Mouse (Mus musculus) C2C12 (cell line): Measurements from ENCODE around the gene BC004004.

Source experiments
- CEBPB ChIP-seq: IDR thresholded peaks from one replicate; pipeline ENCODE4 v1.6.1; 2011; ENCODE audit warnings: low read depth, mild to moderate bottlenecking, control low read depth, moderate library complexity
- CTCF ChIP-seq: IDR thresholded peaks from one replicate; pipeline ENCODE4 v1.5.1; 2011; ENCODE audit not compliant: control insufficient read depth, insufficient read depth, insufficient read length
- MAX ChIP-seq: IDR thresholded peaks from one replicate; pipeline ENCODE4 v1.6.1; 2011; ENCODE audit warnings: mild to moderate bottlenecking, control low read depth
- USF1 ChIP-seq: IDR thresholded peaks from one replicate; pipeline ENCODE4 v1.6.1; 2011; ENCODE audit warnings: low read depth, mild to moderate bottlenecking, control low read depth, moderate library complexity

DNA sequence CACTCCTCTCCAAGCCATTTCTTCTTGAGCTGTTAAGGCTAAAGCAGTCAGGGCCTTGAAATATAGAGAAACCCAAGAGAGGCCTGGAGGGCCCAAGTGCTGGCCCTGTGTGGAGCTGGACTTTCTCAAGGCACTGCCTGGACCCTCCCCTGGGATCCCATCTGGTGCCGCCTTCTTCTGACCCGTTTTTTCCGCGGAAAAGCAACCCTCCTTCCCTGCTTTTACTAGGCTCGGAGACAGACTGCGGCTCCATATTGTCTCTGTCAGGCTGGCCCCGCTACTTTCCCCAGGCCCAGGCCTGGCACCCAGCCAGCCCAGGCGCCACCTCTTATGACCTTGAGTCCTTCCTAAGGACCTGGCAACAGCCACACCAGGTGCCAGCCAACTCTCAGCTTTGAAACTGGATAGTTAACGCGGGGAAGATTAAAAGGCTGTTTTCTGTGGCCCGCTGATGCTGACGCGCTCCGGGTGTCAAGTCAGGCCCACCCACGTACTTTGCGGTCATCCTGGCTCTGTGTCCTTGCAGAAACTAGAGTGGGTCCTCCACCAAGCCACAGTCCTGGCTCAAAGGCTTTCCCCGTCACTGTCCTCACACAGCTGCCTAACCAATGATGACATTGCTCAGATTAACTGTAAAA, 87.4 kb downstream of the BC004004 start:
- no peak for TF ChIP-seq CTCF
- no peak for TF ChIP-seq CEBPB
- TF ChIP-seq MAX = no peak
- TF ChIP-seq USF1 = no peak
